ENCODE assay signal across 8 mouse cellular contexts in genomic region chr6:47878133-47878514, GRCm38 (mm10). TPM values are rescaled to one million over a fixed set of nuclear protein-coding genes. Genes with fewer than 3 reads are reported as not detected.
DNase-seq lines count a peak whose midpoint lies in the region; ATAC-seq and TF ChIP-seq lines count a peak whose summit lies in the region.

No protein-coding gene starts in this region.

- H3K27ac ChIP-seq in kidney, postnatal 0 days = peak overlapping the region; percentile 98
- H3K27ac ChIP-seq in forebrain, embryonic 14.5 days (ENCODE audit: low read depth, low read length) = peak overlapping the region; percentile 98
- peak overlapping the region; percentile 88 for H3K27ac ChIP-seq in liver, embryonic 16.5 days (ENCODE audit: low read length)

- no peaks in the 10 kb centered on the region for H3K27me3 ChIP-seq in kidney, postnatal 0 days (ENCODE audit: insufficient read depth, low read length)
- H3K27me3 ChIP-seq in forebrain, embryonic 14.5 days (replicated peaks; ENCODE audit: control insufficient read depth, insufficient read depth, low read length) = no peaks in the 10 kb centered on the region
- H3K27me3 ChIP-seq in liver, embryonic 16.5 days (ENCODE audit: control insufficient read depth, insufficient read depth, low read depth, low read length) = no peaks in the 10 kb centered on the region

- H3K4me1 ChIP-seq in kidney, postnatal 0 days (replicated peaks; ENCODE audit: insufficient read depth, low read length) = peaks cover 12% of the 10 kb centered on the region; the same call in 1 of the 2 replicates
- peaks cover 11% of the 10 kb centered on the region for H3K4me1 ChIP-seq in forebrain, embryonic 14.5 days (ENCODE audit: control insufficient read depth, insufficient read depth, low read length)
- H3K4me1 ChIP-seq in liver, embryonic 16.5 days (ENCODE audit: control insufficient read depth, low read depth, low read length) = peaks cover 13% of the 10 kb centered on the region

- peak; percentile 46 for DNase-seq in kidney, postnatal 0 days (ENCODE audit: low spot score)
- DNase-seq in kidney, postnatal 14 days = no peak
- peak; percentile 41 for DNase-seq in forebrain, embryonic 14.5 days (ENCODE audit: low spot score)
- no peak for DNase-seq in right cerebral cortex, postnatal 25 days
- no peak for DNase-seq in retina, embryonic 14.5 days (ENCODE audit: low spot score)

- H3K4me2 ChIP-seq in kidney, postnatal 0 days (ENCODE audit: low read length) = peak overlapping the region; percentile 69
- H3K4me2 ChIP-seq in forebrain, embryonic 14.5 days (ENCODE audit: low read length) = peak overlapping the region; percentile 90
- H3K4me2 ChIP-seq in liver, embryonic 16.5 days (ENCODE audit: low read depth, low read length) = peak overlapping the region; percentile 76

- no peaks in the 10 kb centered on the region for H3K9me3 ChIP-seq in kidney, postnatal 0 days (replicated peaks; ENCODE audit: low read length)
- H3K9me3 ChIP-seq in forebrain, embryonic 14.5 days (replicated peaks; ENCODE audit: control insufficient read depth, low read length) = no peaks in the 10 kb centered on the region
- no peaks in the 10 kb centered on the region for H3K9me3 ChIP-seq in liver, embryonic 16.5 days (replicated peaks; ENCODE audit: control insufficient read depth, low read length)

- no peak for TF ChIP-seq CTCF in kidney, postnatal 0 days (IDR thresholded peaks at IDR 0.05; ENCODE audit: low read depth)

- peak overlapping the region; percentile 92 for H3K4me3 ChIP-seq in kidney, postnatal 0 days (replicated peaks; ENCODE audit: low read depth, low read length)
- peak overlapping the region; percentile 86 for H3K4me3 ChIP-seq in forebrain, embryonic 14.5 days (ENCODE audit: low read depth, low read length)
- peak overlapping the region; percentile 83 for H3K4me3 ChIP-seq in liver, embryonic 16.5 days (ENCODE audit: low read depth, low read length)

- peak overlapping the region; percentile 95 for H3K9ac ChIP-seq in kidney, postnatal 0 days (ENCODE audit: low read depth, low read length)
- peak overlapping the region; percentile 96 for H3K9ac ChIP-seq in forebrain, embryonic 14.5 days (ENCODE audit: low read length)
- H3K9ac ChIP-seq in liver, embryonic 16.5 days (ENCODE audit: low read depth, low read length) = peak overlapping the region; percentile 76

- 1% methylated on average over 11 of the region's 11 CpGs for WGBS in kidney, postnatal 0 days
- 1% methylated on average over 11 of the region's 11 CpGs for WGBS in forebrain, embryonic 14.5 days
- 1% methylated on average over 11 of the region's 11 CpGs for WGBS in liver, embryonic 16.5 days (ENCODE audit: insufficient replicate concordance)

- H3K36me3 ChIP-seq in kidney, postnatal 0 days (ENCODE audit: insufficient read depth, low read length) = peaks cover 18% of the 10 kb centered on the region
- H3K36me3 ChIP-seq in forebrain, embryonic 14.5 days (ENCODE audit: control insufficient read depth, insufficient read depth, low read length) = peaks cover 36% of the 10 kb centered on the region
- H3K36me3 ChIP-seq in liver, embryonic 16.5 days (ENCODE audit: control insufficient read depth, insufficient read depth) = 0 out of 2 replicates have a peak, but pooled peaks cover 5% of the 10 kb centered on the region

- no peak for ATAC-seq in kidney, postnatal 0 days (replicated peaks; ENCODE audit: low FRiP score, low read depth)
- peak; percentile 13 for ATAC-seq in activated CD4-positive, CD25-positive, alpha-beta regulatory T cell, adult 4 months
- ATAC-seq in forebrain, embryonic 14.5 days = no peak
- no peak for ATAC-seq in liver, embryonic 16.5 days (ENCODE audit: low read depth)
- ATAC-seq in megakaryocyte progenitor cell, adult 5-6 weeks (replicated peaks; ENCODE audit: poor library complexity) = no peak

RNA-seq across cellular contexts. Expression of gene Zfp282, which starts 1.1 kb away (rescaled TPM):
- 12.4 and 12.5 TPM in 2 replicates for polyA plus RNA-seq in kidney, postnatal 0 days (2015; fragmentation: Nextera tagmentation; extraction: Ambion mirVana)
- polyA plus RNA-seq in activated CD4-positive, CD25-positive, alpha-beta regulatory T cell, adult 4 months (2017; shearing (Covaris generic)) = 1 to 10 TPM; 2.8 TPM
- polyA plus RNA-seq in forebrain, embryonic 14.5 days (2014; fragmentation: Nextera tagmentation; extraction: Ambion mirVana) = 12.5 and 18.0 TPM in 2 replicates
- polyA plus RNA-seq in liver, embryonic 16.5 days (2015; fragmentation: Nextera tagmentation; extraction: Ambion mirVana) = 2.4 and 2.7 TPM in 2 replicates
- total RNA-seq in megakaryocyte progenitor cell, adult 5-6 weeks (2015) = 6.5 and 7.6 TPM in 2 replicates
- 10.9 and 12.2 TPM in 2 replicates for total RNA-seq in megakaryocyte progenitor cell, adult 5-6 weeks (2017)

RNA-seq across cellular contexts. Expression of gene Zfp212, which starts 42.2 kb away (rescaled TPM):
- 14.4 and 15.2 TPM in 2 replicates for polyA plus RNA-seq in kidney, postnatal 0 days (2015; fragmentation: Nextera tagmentation; extraction: Ambion mirVana)
- polyA plus RNA-seq in activated CD4-positive, CD25-positive, alpha-beta regulatory T cell, adult 4 months (2017; shearing (Covaris generic)) = 10 to 100 TPM; 14.6 to 15.2 TPM
- polyA plus RNA-seq in forebrain, embryonic 14.5 days (2014; fragmentation: Nextera tagmentation; extraction: Ambion mirVana) = 12.1 and 14.0 TPM in 2 replicates
- 5.6 and 6.0 TPM in 2 replicates for polyA plus RNA-seq in liver, embryonic 16.5 days (2015; fragmentation: Nextera tagmentation; extraction: Ambion mirVana)
- 6.5 and 6.6 TPM in 2 replicates for total RNA-seq in megakaryocyte progenitor cell, adult 5-6 weeks (2015)
- total RNA-seq in megakaryocyte progenitor cell, adult 5-6 weeks (2017) = 6.8 and 10.4 TPM in 2 replicates

RNA-seq across cellular contexts. Expression of gene Zfp398, which starts 42.7 kb away (rescaled TPM):
- 6.7 TPM in 2 replicates for polyA plus RNA-seq in kidney, postnatal 0 days (2015; fragmentation: Nextera tagmentation; extraction: Ambion mirVana)
- polyA plus RNA-seq in activated CD4-positive, CD25-positive, alpha-beta regulatory T cell, adult 4 months (2017; shearing (Covaris generic)) = 10 to 100 TPM; 10.2 to 11.4 TPM
- polyA plus RNA-seq in forebrain, embryonic 14.5 days (2014; fragmentation: Nextera tagmentation; extraction: Ambion mirVana) = 9.1 and 15.4 TPM in 2 replicates
- 1.6 and 1.9 TPM in 2 replicates for polyA plus RNA-seq in liver, embryonic 16.5 days (2015; fragmentation: Nextera tagmentation; extraction: Ambion mirVana)
- total RNA-seq in megakaryocyte progenitor cell, adult 5-6 weeks (2015) = 18.2 and 24.0 TPM in 2 replicates
- 13.7 and 18.3 TPM in 2 replicates for total RNA-seq in megakaryocyte progenitor cell, adult 5-6 weeks (2017)

RNA-seq across cellular contexts. Expression of gene Zfp786, which starts 47.5 kb away (rescaled TPM):
- 1.9 and 2.1 TPM in 2 replicates for polyA plus RNA-seq in kidney, postnatal 0 days (2015; fragmentation: Nextera tagmentation; extraction: Ambion mirVana)
- not detected for polyA plus RNA-seq in activated CD4-positive, CD25-positive, alpha-beta regulatory T cell, adult 4 months (2017; shearing (Covaris generic))
- 10.6 and 12.7 TPM in 2 replicates for polyA plus RNA-seq in forebrain, embryonic 14.5 days (2014; fragmentation: Nextera tagmentation; extraction: Ambion mirVana)
- 0.37 and 0.40 TPM in 2 replicates for polyA plus RNA-seq in liver, embryonic 16.5 days (2015; fragmentation: Nextera tagmentation; extraction: Ambion mirVana)
- total RNA-seq in megakaryocyte progenitor cell, adult 5-6 weeks (2015) = 0.81 and 1.5 TPM in 2 replicates
- total RNA-seq in megakaryocyte progenitor cell, adult 5-6 weeks (2017) = 2.3 and 2.7 TPM in 2 replicates

Comparison
In these comparisons a context has a peak if more than half of its experiments do, and no peak if none do; other contexts are left out.
1. DNase-seq: peak in kidney, postnatal 0 days (single experiment) and forebrain, embryonic 14.5 days (single experiment); none in kidney, postnatal 14 days (single experiment), right cerebral cortex, postnatal 25 days (single experiment) and retina, embryonic 14.5 days (single experiment).
2. Peak in every context shown above with its lines, with median percentiles within 50 percentile points of each other: H3K27ac ChIP-seq, H3K4me2 ChIP-seq, H3K4me3 ChIP-seq and H3K9ac ChIP-seq.